Mouse (Mus musculus) thymus, adult 2 months (tissue): Measurements from ENCODE around the gene Gsg1. TPM values are rescaled to one million over a fixed set of nuclear protein-coding genes. Genes with fewer than 3 reads are reported as not detected.

Source experiments
- DNase-seq: peaks from one replicate; pipeline ENCODE4 v3.0.0; 2021
- H3K27ac ChIP-seq: fragments of 200-500 bp; 2 replicates; pipeline ENCODE4 v1.5.1; 2012; ENCODE audit warnings: low read length, control low read depth; ENCODE audit not compliant: control insufficient read depth, insufficient read depth
- H3K27me3 ChIP-seq: fragments of 200-500 bp; 2 replicates; pipeline ENCODE4 v1.6.1; 2012; ENCODE audit warnings: mild to moderate bottlenecking, low read length, moderate library complexity, mixed read lengths; ENCODE audit not compliant: control insufficient read depth, insufficient read depth
- H3K36me3 ChIP-seq: fragments of 200-500 bp; 2 replicates; pipeline ENCODE4 v1.6.1; 2012; ENCODE audit warnings: mild to moderate bottlenecking, low read length, moderate library complexity; ENCODE audit not compliant: control insufficient read depth, insufficient read depth
- H3K4me1 ChIP-seq: fragments of 200-500 bp; replicated peaks from 2 replicates; pipeline ENCODE4 v1.6.1; 2012; ENCODE audit warnings: low read length; ENCODE audit not compliant: control insufficient read depth, insufficient read depth
- H3K4me3 ChIP-seq: fragments of 200-500 bp; 2 replicates; pipeline ENCODE4 v1.5.1; 2012; ENCODE audit warnings: mild to moderate bottlenecking, low read length, control low read depth, moderate library complexity; ENCODE audit not compliant: control insufficient read depth, insufficient read depth
- CTCF ChIP-seq: fragments of 200-500 bp; IDR thresholded peaks from 2 replicates; pipeline ENCODE4 v1.5.1; 2012; ENCODE audit warnings: mild to moderate bottlenecking, control low read depth, low read length, moderate library complexity, borderline replicate concordance; ENCODE audit not compliant: control insufficient read depth, poor library complexity, insufficient read depth; ENCODE audit errors: extremely low read depth
- POLR2A ChIP-seq: fragments of 200-500 bp; IDR thresholded peaks from 2 replicates; pipeline ENCODE4 v1.6.1; 2012; ENCODE audit warnings: mild to moderate bottlenecking, low read length, control low read depth, moderate library complexity; ENCODE audit not compliant: control insufficient read depth, poor library complexity, insufficient read depth; ENCODE audit errors: extremely low read depth
- WGBS: fragments of 180-500 bp; shearing (Covaris S2); methylation state at CpG from one replicate; pipeline ENCODE4 v1.1.7; 2018; 5-methylcytosine and 5-hydroxymethylcytosine counted together
- polyA plus RNA-seq: library from polyadenylated mRNA; depleted of rRNA; stranded (reverse); fragments of >200 nt; gene quantifications from 2 replicates; pipeline ENCODE4 v1.2.3, GENCODE M21; 2012; rRNA removed

Gsg1 gene
- polyA plus RNA-seq = 0.79 and 1.8 TPM in 2 replicates

- TF ChIP-seq POLR2A (no peak), CTCF (no peak)
- no peak within 1 kb of the TSS for H3K4me3 ChIP-seq
- H3K4me1 ChIP-seq = peaks cover 11% of the 10 kb centered on the region
- H3K27ac ChIP-seq = no peak within 1 kb of the TSS
- 90% methylated on average over 7 of the region's 7 CpGs for WGBS
- H3K27me3 ChIP-seq = no peaks in the 10 kb centered on the region
- no peaks in the 10 kb centered on the region for H3K36me3 ChIP-seq
- DNase-seq = no peak
These were observed at the start of gene Gsg1 for GRCm38 (mm10) chr6:135254153-135254552. Gene Gsg1, minus strand, starts transcription at chr6:135254351.

GRCm38 (mm10) chr6:135302421-135303125, 48.4 kb upstream of the Gsg1 start:
- peaks cover 2% of the 10 kb centered on the region for H3K4me1 ChIP-seq
- H3K4me3 ChIP-seq = no peak overlapping the region
- TF ChIP-seq POLR2A (no peak), CTCF (no peak)
- DNase-seq = no peak
- H3K27me3 ChIP-seq = no peaks in the 10 kb centered on the region
- H3K27ac ChIP-seq = no peak overlapping the region
- 96% methylated on average over 10 of the region's 10 CpGs for WGBS
- H3K36me3 ChIP-seq = no peaks in the 10 kb centered on the region

GRCm38 (mm10) chr6:135300469-135300868, 46.3 kb upstream of the Gsg1 start:
- no peak for TF ChIP-seq POLR2A
- TF ChIP-seq CTCF = no peak
- Histone ChIP-seq H3K27me3 (no peaks in the 10 kb centered on the region), H3K4me1 (peaks cover 5% of the 10 kb centered on the region), H3K4me3 (no peak overlapping the region), H3K36me3 (no peaks in the 10 kb centered on the region), H3K27ac (no peak overlapping the region)
- no peak for DNase-seq
- WGBS = 82% methylated on average over 4 of the region's 4 CpGs

GRCm38 (mm10) chr6:135299024-135299550, 44.9 kb upstream of the Gsg1 start:
- no peak overlapping the region for H3K27ac ChIP-seq
- peaks cover 5% of the 10 kb centered on the region for H3K4me1 ChIP-seq
- no peaks in the 10 kb centered on the region for H3K27me3 ChIP-seq
- no peak overlapping the region for H3K4me3 ChIP-seq
- DNase-seq = no peak
- TF ChIP-seq POLR2A (no peak), CTCF (no peak)
- 79% methylated on average over 7 of the region's 7 CpGs for WGBS
- H3K36me3 ChIP-seq = no peaks in the 10 kb centered on the region

- H3K27me3 ChIP-seq = no peaks in the 10 kb centered on the region
- H3K27ac ChIP-seq = no peak overlapping the region
- 50% methylated on average over 7 of the region's 7 CpGs for WGBS
- H3K4me1 ChIP-seq = peaks cover 5% of the 10 kb centered on the region
- no peak overlapping the region for H3K4me3 ChIP-seq
- DNase-seq = no peak
- no peaks in the 10 kb centered on the region for H3K36me3 ChIP-seq
- TF ChIP-seq CTCF = no peak
- no peak for TF ChIP-seq POLR2A
These were observed 43.4 kb upstream of the Gsg1 start for GRCm38 (mm10) chr6:135297570-135297969.

GRCm38 (mm10) chr6:135296267-135296666, 42.1 kb upstream of the Gsg1 start:
- no peak for DNase-seq
- 17% methylated on average over 17 of the region's 17 CpGs for WGBS
- Histone ChIP-seq H3K4me1 (peaks cover 5% of the 10 kb centered on the region), H3K4me3 (no peak overlapping the region), H3K36me3 (no peaks in the 10 kb centered on the region), H3K27ac (no peak overlapping the region), H3K27me3 (no peaks in the 10 kb centered on the region)
- no peak for TF ChIP-seq POLR2A
- no peak for TF ChIP-seq CTCF

- TF ChIP-seq CTCF = no peak
- TF ChIP-seq POLR2A = no peak
- Histone ChIP-seq H3K27me3 (no peaks in the 10 kb centered on the region), H3K4me1 (peaks cover 5% of the 10 kb centered on the region), H3K4me3 (no peak overlapping the region), H3K36me3 (no peaks in the 10 kb centered on the region), H3K27ac (no peak overlapping the region)
- no peak for DNase-seq
- WGBS = 93% methylated on average over 11 of the region's 11 CpGs
These were observed 41.1 kb upstream of the Gsg1 start for GRCm38 (mm10) chr6:135295082-135295861.
